Mouse (Mus musculus): ENCODE results near the gene Pgs1. TPM values are rescaled to one million over a fixed set of nuclear protein-coding genes. Genes with fewer than 3 reads are reported as not detected.

Gene Pgs1
- total RNA-seq, 1 experiment from 2014 or later = 8.1 TPM

DNA sequence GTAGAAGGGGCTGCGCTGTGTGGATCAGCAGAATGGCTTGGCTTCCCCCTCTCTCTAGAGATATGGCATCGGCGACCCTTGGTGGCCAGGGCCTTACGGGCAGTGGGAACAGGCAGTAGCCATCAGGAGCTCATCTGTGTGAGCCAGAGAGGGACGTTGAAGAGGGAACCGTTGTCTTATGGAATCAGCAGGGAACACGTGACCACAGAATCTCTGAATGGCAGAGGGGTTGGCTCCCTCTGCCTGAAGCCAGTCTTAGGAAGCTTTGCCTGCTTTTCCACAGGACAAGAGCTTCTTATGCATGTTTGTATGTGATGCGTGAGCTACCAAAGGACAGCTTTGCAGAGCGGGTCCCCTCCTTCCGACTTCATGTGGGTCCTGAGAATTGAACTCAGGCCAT lies 72.8 kb downstream of the Pgs1 start:
- ATAC-seq (replicated peaks in 1 of 2; ENCODE audit: insufficient read depth in 1 of 2, low FRiP score in 2 of 2, low TSS enrichment in 1 of 2, low read depth in 1 of 2, poor library complexity in 2 of 2, severe bottlenecking in 2 of 2) = no peak

DNA sequence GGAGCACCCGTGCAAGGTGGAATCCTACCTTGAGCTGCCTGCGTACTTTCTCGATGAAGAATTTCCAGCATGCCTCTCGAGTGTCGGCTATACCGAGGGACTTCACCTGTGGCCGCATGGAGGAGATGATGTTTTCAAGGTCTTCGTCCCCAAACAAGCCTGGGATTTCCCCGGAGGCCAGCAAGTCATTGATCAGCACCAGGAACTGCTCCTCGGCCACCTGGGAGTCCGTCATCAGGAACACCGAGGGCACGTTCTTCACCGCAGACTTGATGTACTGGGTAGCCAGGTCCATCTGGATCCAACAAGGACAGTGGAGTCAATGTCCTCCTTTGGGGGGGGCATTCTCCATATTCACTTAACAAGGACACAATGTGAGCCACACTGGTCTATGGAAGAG lies 73.9 kb downstream of the Pgs1 start:
- no peak for ATAC-seq (replicated peaks in 1 of 2; ENCODE audit: insufficient read depth in 1 of 2, low FRiP score in 2 of 2, low TSS enrichment in 1 of 2, low read depth in 1 of 2, poor library complexity in 2 of 2, severe bottlenecking in 2 of 2)

- no peak for ATAC-seq (replicated peaks in 1 of 2; ENCODE audit: insufficient read depth in 1 of 2, low FRiP score in 2 of 2, low TSS enrichment in 1 of 2, low read depth in 1 of 2, poor library complexity in 2 of 2, severe bottlenecking in 2 of 2)
Observed at GRCm38 (mm10) chr11:118067588-118067987, 81.5 kb downstream of the Pgs1 start.

DNA sequence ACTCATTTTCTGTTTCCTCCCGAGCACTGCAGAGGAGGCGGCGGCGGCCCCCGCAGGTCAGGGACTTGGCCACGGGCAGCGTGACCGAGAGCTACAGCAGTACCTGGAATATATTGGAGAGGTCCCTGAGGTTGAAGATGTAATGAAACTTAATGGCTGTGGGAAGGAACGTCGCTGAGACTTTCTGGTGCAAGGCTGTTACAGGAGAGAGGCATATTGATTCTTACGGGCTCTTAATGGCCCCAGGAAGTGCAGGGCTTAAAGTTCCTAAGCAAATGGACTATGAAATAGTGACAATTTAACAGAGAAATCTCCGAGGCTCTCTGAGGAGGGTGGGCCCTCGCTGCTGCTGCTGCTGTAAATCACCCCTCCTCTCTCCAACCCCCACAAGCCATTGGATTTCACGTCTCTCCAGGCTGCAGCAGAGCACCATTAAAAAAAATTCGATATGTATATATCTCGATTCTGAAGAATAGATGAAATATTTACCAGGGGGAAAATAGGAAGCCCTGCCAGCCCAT lies 82.8 kb downstream of the Pgs1 start:
- no peak for ATAC-seq (replicated peaks in 1 of 2; ENCODE audit: insufficient read depth in 1 of 2, low FRiP score in 2 of 2, low TSS enrichment in 1 of 2, low read depth in 1 of 2, poor library complexity in 2 of 2, severe bottlenecking in 2 of 2)

DNA sequence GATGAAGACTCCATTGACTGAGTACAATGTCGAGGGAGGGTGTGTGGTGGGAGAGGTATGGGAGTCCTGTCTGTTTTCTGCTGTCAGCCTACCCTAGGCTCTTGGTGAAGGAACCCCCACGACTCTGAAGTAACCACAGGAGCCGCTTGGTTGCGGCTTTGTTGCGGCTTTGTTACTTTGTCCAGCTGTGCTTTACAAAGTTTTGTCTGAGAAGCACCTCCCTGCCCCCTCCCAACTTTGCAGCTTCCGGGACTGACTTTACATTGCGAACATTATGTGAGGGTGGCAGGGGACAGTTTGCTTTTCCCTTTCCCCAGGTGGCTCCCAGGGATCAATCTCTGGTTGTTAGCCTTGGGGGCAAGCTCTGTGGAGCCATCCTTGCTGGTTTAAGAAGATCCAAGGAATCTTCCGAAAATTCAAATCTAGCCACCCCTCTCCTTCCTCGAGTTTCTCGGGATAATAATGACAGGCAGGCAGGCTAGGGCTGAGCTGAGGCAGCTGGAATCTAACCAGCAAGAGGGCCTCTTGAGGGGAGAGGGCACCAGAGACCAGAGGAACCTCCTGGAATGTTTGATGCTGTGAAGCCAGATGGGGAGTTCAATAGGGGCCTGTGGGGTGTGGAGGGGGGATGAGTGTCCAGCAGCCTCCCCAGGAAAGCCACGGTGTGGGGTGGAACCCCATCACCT lies 85.3 kb downstream of the Pgs1 start:
- no peak for ATAC-seq (replicated peaks in 1 of 2; ENCODE audit: insufficient read depth in 1 of 2, low FRiP score in 2 of 2, low TSS enrichment in 1 of 2, low read depth in 1 of 2, poor library complexity in 2 of 2, severe bottlenecking in 2 of 2)

Other genes starting within 250 kb of the Pgs1 start
- 1.5 and 2.9 TPM in 2 replicates for gene Tmc8, start 204.2 kb upstream of the Pgs1 start, total RNA-seq (2017)
- gene Tmc6, start 204.1 kb upstream of the Pgs1 start, total RNA-seq (2017) = 12.6 and 23.0 TPM in 2 replicates
- gene 6030468B19Rik, start 188.6 kb upstream of the Pgs1 start, total RNA-seq (2017) = 0.30 TPM in 1 of 2 replicates, not detected in the other
- gene Gm20708, start 176.6 kb upstream of the Pgs1 start, total RNA-seq (2017) = 1.9 TPM in 1 of 2 replicates, not detected in the other
- gene Syngr2, start 176.6 kb upstream of the Pgs1 start, total RNA-seq (2017) = 81.0 and 97.1 TPM in 2 replicates
- 3.9 and 4.5 TPM in 2 replicates for gene Afmid, start 160.4 kb upstream of the Pgs1 start, total RNA-seq (2017)
- gene Tk1, start 160.2 kb upstream of the Pgs1 start, total RNA-seq (2017) = 40.1 and 49.0 TPM in 2 replicates
- 114 and 124 TPM in 2 replicates for gene Birc5, start 137.0 kb upstream of the Pgs1 start, total RNA-seq (2017)
- not detected in 2 replicates for gene Tmem235, start 125.5 kb upstream of the Pgs1 start, total RNA-seq (2017)
- gene Tha1, start 112.8 kb upstream of the Pgs1 start, total RNA-seq (2017) = 5.4 and 5.9 TPM in 2 replicates
- 38.0 and 44.5 TPM in 2 replicates for gene Socs3, start 16.2 kb upstream of the Pgs1 start, total RNA-seq (2017)
- 0.10 and 1.1 TPM in 2 replicates for gene Dnah17, start 144.3 kb downstream of the Pgs1 start, total RNA-seq (2017)